Mouse (Mus musculus) limb, embryonic 10.5 days (tissue): ENCODE measurements around the gene Acvr1c. TPM values are rescaled to one million over a fixed set of nuclear protein-coding genes. Genes with fewer than 3 reads are reported as not detected.
A peak's percentile ranks its signal among the peaks of the same experiment; 100 is the strongest.

Experiments
- DNase-seq: peaks from one replicate; pipeline ENCODE4 v3.0.0-alpha.2; 2017; ENCODE audit warnings: low spot score
- H3K27ac ChIP-seq: fragments of 300-500 bp; sonication (generic); 2 replicates; pipeline ENCODE4 v1.5.1; 2016; ENCODE audit warnings: mild to moderate bottlenecking
- H3K27me3 ChIP-seq: fragments of 300-500 bp; sonication (generic); 2 replicates; pipeline ENCODE4 v1.6.1; 2016; ENCODE audit warnings: low read depth, mild to moderate bottlenecking; ENCODE audit not compliant: poor library complexity, severe bottlenecking
- H3K36me3 ChIP-seq: fragments of 300-500 bp; sonication (generic); 2 replicates; pipeline ENCODE4 v1.6.1; 2016; ENCODE audit warnings: mild to moderate bottlenecking, moderate library complexity
- H3K4me1 ChIP-seq: fragments of 300-500 bp; sonication (generic); 2 replicates; pipeline ENCODE4 v1.6.1; 2016
- H3K4me3 ChIP-seq: fragments of 300-500 bp; sonication (generic); 2 replicates; pipeline ENCODE4 v1.5.1; 2016; ENCODE audit warnings: mild to moderate bottlenecking, moderate library complexity
- H3K9me3 ChIP-seq: fragments of 300-500 bp; sonication (generic); replicated peaks from 2 replicates; pipeline ENCODE4 v1.6.1; 2016; ENCODE audit warnings: mild to moderate bottlenecking
- WGBS: fragments of 180-500 bp; shearing (Covaris S2); methylation state at CpG from one replicate; pipeline ENCODE4 v1.1.7; 2016; 5-methylcytosine and 5-hydroxymethylcytosine counted together
- polyA plus RNA-seq: library from polyadenylated mRNA; unstranded; fragments of >200 nt; fragmentation: Nextera tagmentation; extraction: Ambion mirVana; gene quantifications from 2 replicates; pipeline ENCODE4 v1.2.1, GENCODE M21; 2016

Gene Acvr1c
- 0.21 and 0.30 TPM in 2 replicates for polyA plus RNA-seq

- whole genome bisulfite sequencing: under 1% methylated on average over 65 of the region's 65 CpGs
- H3K36me3 ChIP-seq: no peaks in the 10 kb centered on the region
- H3K4me3 ChIP-seq: peak within 1 kb of the TSS; percentile 67
- H3K4me1 ChIP-seq: peaks cover 13% of the 10 kb centered on the region
- peak within 1 kb of the TSS; percentile 66 for H3K27ac ChIP-seq
- DNase-seq: peak; percentile 47
- no peaks in the 10 kb centered on the region for H3K9me3 ChIP-seq
- H3K27me3 ChIP-seq: peaks cover 53% of the 10 kb centered on the region
Measured at GRCm38 (mm10) chr2:58357414-58358131, at the start of gene Acvr1c. Acvr1c (minus strand) TSS chr2:58357895.

- no peaks in the 10 kb centered on the region for H3K9me3 ChIP-seq
- H3K27me3 ChIP-seq: no peaks in the 10 kb centered on the region
- 93% methylated on average over 2 of the region's 2 CpGs for WGBS
- H3K36me3 ChIP-seq: no peaks in the 10 kb centered on the region
- H3K4me1 ChIP-seq: no peaks in the 10 kb centered on the region
- no peak overlapping the region for H3K4me3 ChIP-seq
- H3K27ac ChIP-seq: no peak overlapping the region
- DNase-seq: no peak
Measured at GRCm38 (mm10) chr2:58403481-58403880, 45.8 kb upstream of the Acvr1c start.

- Histone ChIP-seq H3K27ac (no peak overlapping the region), H3K4me1 (no peaks in the 10 kb centered on the region), H3K4me3 (no peak overlapping the region), H3K36me3 (no peaks in the 10 kb centered on the region), H3K9me3 (no peaks in the 10 kb centered on the region), H3K27me3 (no peaks in the 10 kb centered on the region)
- WGBS: 94% methylated on average over 7 of the region's 7 CpGs
- no peak for DNase-seq
Measured at GRCm38 (mm10) chr2:58388601-58389000, 30.9 kb upstream of the Acvr1c start.

GRCm38 (mm10) chr2:58380020-58380419 is 22.3 kb upstream of the Acvr1c start:
- Histone ChIP-seq H3K27ac (no peak overlapping the region), H3K27me3 (no peaks in the 10 kb centered on the region), H3K4me1 (no peaks in the 10 kb centered on the region), H3K9me3 (no peaks in the 10 kb centered on the region), H3K36me3 (no peaks in the 10 kb centered on the region), H3K4me3 (no peak overlapping the region)
- WGBS: 87% methylated on average over 5 of the region's 5 CpGs
- no peak for DNase-seq

GRCm38 (mm10) chr2:58379475-58379874 is 21.8 kb upstream of the Acvr1c start:
- Histone ChIP-seq H3K27me3 (no peaks in the 10 kb centered on the region), H3K36me3 (no peaks in the 10 kb centered on the region), H3K4me1 (no peaks in the 10 kb centered on the region), H3K27ac (no peak overlapping the region), H3K4me3 (no peak overlapping the region), H3K9me3 (no peaks in the 10 kb centered on the region)
- WGBS: 92% methylated on average over 1 of the region's 1 CpGs
- no peak for DNase-seq

- H3K4me1 ChIP-seq: no peaks in the 10 kb centered on the region
- WGBS: 91% methylated on average over 9 of the region's 9 CpGs
Measured at GRCm38 (mm10) chr2:58377417-58378130, 19.9 kb upstream of the Acvr1c start.

GRCm38 (mm10) chr2:58366196-58366595 is 8.5 kb upstream of the Acvr1c start:
- 87% methylated on average over 3 of the region's 3 CpGs for WGBS
- Histone ChIP-seq H3K9me3 (no peaks in the 10 kb centered on the region), H3K4me1 (no peaks in the 10 kb centered on the region), H3K27ac (no peak overlapping the region), H3K4me3 (no peak overlapping the region), H3K27me3 (no peaks in the 10 kb centered on the region), H3K36me3 (no peaks in the 10 kb centered on the region)
- no peak for DNase-seq

More at GRCm38 (mm10) chr2:58377417-58378130, 19.9 kb upstream of the Acvr1c start:
- Histone ChIP-seq H3K27ac (no peak overlapping the region), H3K36me3 (no peaks in the 10 kb centered on the region), H3K4me3 (no peak overlapping the region), H3K27me3 (no peaks in the 10 kb centered on the region), H3K9me3 (no peaks in the 10 kb centered on the region)
- DNase-seq: no peak

- Histone ChIP-seq H3K36me3 (no peaks in the 10 kb centered on the region), H3K9me3 (no peaks in the 10 kb centered on the region), H3K27me3 (peaks cover 32% of the 10 kb centered on the region), H3K4me1 (peaks cover 13% of the 10 kb centered on the region), H3K27ac (no peak overlapping the region), H3K4me3 (no peak overlapping the region)
- no peak for DNase-seq
- 92% methylated on average over 3 of the region's 3 CpGs for WGBS
Measured at GRCm38 (mm10) chr2:58361361-58362046, 3.8 kb upstream of the Acvr1c start.

- peak overlapping the region; percentile 67 for H3K4me3 ChIP-seq
- H3K9me3 ChIP-seq: no peaks in the 10 kb centered on the region
- peaks cover 13% of the 10 kb centered on the region for H3K4me1 ChIP-seq
- H3K27me3 ChIP-seq: peaks cover 53% of the 10 kb centered on the region
- no peak overlapping the region for H3K27ac ChIP-seq
- WGBS: 11% methylated on average over 3 of the region's 3 CpGs
- no peak for DNase-seq
- H3K36me3 ChIP-seq: no peaks in the 10 kb centered on the region
Measured at GRCm38 (mm10) chr2:58358132-58358460, 401 bp upstream of the Acvr1c start.

- DNase-seq: peak; percentile 36
Measured at GRCm38 (mm10) chr2:58357068-58357413, 654 bp downstream of the Acvr1c start.

GRCm38 (mm10) chr2:58354389-58354788 is 3.3 kb downstream of the Acvr1c start:
- H3K27me3 ChIP-seq: peaks cover 47% of the 10 kb centered on the region
- WGBS: 89% methylated on average over 3 of the region's 3 CpGs
- no peaks in the 10 kb centered on the region for H3K36me3 ChIP-seq
- no peak for DNase-seq
- H3K4me1 ChIP-seq: peaks cover 13% of the 10 kb centered on the region
- H3K9me3 ChIP-seq: no peaks in the 10 kb centered on the region
- no peak overlapping the region for H3K4me3 ChIP-seq
- H3K27ac ChIP-seq: no peak overlapping the region

More at GRCm38 (mm10) chr2:58357068-58357413, 654 bp downstream of the Acvr1c start:
- under 1% methylated on average over 7 of the region's 7 CpGs for WGBS
- Histone ChIP-seq H3K4me1 (peaks cover 13% of the 10 kb centered on the region), H3K4me3 (peak overlapping the region; percentile 67), H3K36me3 (no peaks in the 10 kb centered on the region), H3K27ac (0 out of 2 replicates have a peak overlapping the region, but pooled peaks have one; percentile 66), H3K9me3 (no peaks in the 10 kb centered on the region), H3K27me3 (peaks cover 53% of the 10 kb centered on the region)

- no peak for DNase-seq
- Histone ChIP-seq H3K4me3 (no peak overlapping the region), H3K9me3 (no peaks in the 10 kb centered on the region), H3K27ac (no peak overlapping the region), H3K36me3 (no peaks in the 10 kb centered on the region), H3K4me1 (peaks cover 10% of the 10 kb centered on the region), H3K27me3 (peaks cover 34% of the 10 kb centered on the region)
- WGBS: 78% methylated on average over 5 of the region's 5 CpGs
Measured at GRCm38 (mm10) chr2:58352846-58353245, 4.8 kb downstream of the Acvr1c start.

- Histone ChIP-seq H3K4me3 (no peak overlapping the region), H3K9me3 (no peaks in the 10 kb centered on the region), H3K36me3 (no peaks in the 10 kb centered on the region), H3K27me3 (peaks cover 13% of the 10 kb centered on the region), H3K4me1 (no peaks in the 10 kb centered on the region), H3K27ac (no peak overlapping the region)
- no peak for DNase-seq
- 91% methylated on average over 2 of the region's 2 CpGs for WGBS
Measured at GRCm38 (mm10) chr2:58350657-58351056, 7.0 kb downstream of the Acvr1c start.
